Mouse (Mus musculus) lung, adult 18-20 months (tissue): ENCODE data around the gene Pth2.

Experiments
- DNase-seq, 2 experiments: peaks; one replicate each; pipeline ENCODE4 v3.0.0; 2022; ENCODE audit warnings: mixed read lengths in 2 of 2

Gene Pth2

DNA sequence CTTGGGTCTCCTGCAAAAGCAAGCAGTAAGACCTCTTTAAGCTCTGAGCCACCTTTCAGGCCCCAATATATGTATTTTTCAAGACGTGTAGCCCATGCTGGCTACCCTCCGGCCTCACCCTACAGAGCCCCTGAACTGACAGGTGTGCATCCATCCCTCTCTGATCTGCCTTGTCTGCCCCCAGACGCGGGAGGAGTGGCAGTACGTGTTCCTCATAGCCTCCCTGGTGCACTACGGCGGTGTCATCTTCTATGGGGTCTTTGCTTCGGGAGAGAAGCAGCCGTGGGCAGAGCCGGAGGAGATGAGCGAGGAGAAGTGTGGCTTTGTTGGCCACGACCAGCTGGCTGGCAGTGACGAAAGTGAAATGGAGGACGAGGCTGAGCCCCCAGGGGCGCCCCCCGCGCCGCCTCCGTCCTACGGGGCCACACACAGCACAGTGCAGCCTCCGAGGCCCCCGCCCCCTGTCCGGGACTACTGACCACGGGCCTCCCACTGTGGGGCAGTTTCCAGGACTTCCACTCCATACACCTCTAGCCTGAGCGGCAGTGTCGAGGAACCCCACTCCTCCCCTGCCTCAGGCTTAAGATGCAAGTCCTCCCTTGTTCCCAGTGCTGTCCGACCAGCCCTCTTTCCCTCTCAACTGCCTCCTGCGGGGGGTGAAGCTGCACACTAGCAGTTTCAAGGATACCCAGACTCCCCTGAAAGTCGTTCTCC lies 6.1 kb upstream of the Pth2 start:
- DNase-seq = no peak

DNA sequence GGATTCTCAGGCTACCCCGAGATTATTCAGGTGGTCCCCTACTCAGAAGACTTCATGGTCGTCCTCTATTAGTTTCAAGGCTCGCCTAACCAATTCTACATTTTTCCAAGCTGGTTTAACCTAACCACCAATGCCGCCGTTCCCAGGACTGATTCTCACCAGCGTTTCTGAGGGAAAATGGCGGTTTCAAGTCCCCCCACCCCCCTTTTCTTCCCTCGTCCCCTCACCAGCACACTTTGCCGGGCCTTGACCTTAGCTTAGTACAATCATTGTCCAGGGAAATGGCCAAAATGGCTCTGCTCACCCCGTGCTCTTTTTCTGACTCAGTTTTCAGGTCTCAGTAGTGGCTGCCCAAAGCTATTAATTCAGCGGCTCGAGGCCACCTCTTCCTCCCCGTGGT lies 5.4 kb upstream of the Pth2 start:
- DNase-seq = no peak

DNA sequence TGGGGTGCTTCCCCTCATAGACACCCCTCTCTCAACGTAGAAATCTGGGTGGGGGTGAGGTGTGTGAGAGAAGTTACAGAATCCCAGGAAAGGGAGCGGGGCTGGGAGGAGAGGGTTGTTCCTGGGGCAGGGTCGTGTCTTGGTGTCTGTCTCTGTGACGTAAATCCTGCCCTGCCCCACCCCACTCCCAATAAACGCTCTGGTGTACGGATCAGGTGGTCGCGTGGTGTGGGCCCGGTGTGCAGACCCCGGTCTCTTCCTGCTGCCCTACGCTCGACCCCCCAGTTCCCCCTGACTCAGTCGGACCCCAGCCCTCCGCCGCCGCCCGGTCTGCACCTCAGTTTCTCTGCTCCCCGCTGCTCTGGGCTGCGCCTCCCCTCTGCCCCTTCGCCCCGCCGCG lies 4.9 kb upstream of the Pth2 start:
- no peak for DNase-seq

DNA sequence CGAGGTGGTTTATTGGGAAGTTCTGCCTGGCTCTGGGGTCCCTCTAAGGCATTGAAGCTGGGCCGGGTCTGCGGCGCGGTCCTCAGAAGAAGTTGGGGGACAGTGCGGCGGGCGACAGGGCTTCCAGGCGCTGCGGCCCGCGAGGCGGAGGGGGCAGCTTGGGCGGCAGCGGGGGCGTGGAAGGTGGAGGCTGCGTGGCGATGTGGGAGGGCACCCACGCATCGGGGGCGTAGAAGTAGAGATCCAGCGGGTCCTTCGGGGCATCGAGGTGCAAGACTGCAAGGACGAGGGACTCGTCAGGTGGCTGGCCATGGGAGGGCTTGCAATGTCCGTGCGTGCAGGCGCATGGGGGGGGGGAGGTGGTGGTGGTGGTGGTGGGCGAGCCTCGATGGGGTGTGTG lies 4.4 kb upstream of the Pth2 start:
- no peak for DNase-seq

DNA sequence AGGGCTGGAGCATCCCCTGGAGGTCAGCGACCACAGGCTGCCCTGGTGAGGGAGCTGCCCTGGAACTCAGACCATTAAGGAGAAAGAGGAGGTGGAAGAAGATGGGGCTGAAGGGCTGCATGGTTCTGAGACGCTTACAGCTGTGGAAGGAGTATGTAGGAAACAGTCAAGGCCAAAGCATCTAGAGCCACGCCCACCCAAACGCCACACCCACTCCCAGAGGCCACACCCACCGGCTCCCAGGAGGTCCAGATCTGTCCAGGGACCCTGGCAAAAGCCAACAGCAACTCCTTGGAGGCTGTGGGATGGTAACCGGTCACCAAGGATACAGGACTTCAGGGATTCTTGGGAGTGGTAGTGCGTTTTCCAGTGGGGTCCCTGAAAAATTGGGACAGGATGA lies 2.2 kb upstream of the Pth2 start:
- DNase-seq = no peak

DNA sequence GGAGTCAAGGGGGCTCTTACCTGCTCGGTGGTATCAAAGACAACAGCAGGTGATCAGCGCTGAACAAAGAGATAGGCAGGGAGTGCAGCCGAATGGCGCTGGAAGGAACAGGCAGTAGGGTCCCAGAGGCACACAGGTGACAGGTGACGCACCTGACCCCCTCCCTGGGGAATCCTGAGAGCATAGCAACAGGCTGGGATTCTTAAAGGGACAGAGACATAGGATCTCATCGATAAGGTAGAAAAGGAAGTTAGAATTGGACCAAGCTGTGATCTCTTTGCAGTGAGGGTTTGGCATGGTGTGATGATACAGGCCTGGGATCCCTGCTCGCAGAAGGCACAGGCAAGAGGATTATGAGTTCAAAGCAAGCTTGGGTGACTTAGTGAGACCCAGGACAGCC lies 1.3 kb upstream of the Pth2 start, which contains the start of gene Gfy:
TSS of gene Gfy (minus strand) at position 101 of the 400 bp plus-strand sequence.
- DNase-seq = no peak

DNA sequence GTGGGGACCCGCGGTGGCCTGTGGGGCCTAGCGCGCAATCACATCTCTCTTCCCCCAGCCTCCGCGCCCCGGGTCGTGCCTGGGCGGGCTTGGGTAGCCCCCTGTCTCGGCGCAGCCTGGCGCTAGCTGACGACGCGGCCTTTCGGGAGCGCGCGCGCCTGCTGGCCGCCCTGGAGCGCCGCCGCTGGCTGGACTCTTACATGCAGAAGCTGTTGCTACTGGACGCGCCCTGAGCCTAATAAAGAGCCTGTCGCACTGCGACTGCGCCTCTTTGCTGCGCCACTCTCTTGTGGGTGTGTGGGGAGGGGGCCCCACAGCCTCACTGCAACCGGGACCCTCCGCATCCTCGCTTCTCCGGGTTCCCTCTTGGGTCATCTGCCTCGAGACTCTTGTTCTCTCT lies 745 bp downstream of the Pth2 start:
- no peak for DNase-seq

DNA sequence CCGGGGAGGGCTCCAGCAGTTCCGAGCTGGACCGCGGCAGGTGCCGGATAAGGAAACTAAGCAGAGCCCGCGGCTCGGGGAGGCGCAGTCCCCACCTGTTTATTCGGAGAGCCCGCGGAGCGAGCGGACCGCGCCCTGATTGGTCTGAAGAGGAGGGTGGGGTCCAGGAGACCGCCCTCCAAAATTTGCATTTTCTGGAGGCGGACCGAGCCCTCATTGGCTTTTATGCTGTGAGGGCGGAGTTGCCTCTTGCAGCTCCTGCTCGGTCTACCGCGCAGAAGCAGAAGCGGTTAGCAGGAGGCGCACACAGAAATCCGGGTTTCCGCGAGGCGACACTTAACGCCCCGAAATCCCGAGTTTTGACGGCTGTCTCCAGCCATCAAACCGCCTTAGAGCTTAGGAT lies 1.4 kb downstream of the Pth2 start:
- peak; percentile 92 to 94 for DNase-seq

DNA sequence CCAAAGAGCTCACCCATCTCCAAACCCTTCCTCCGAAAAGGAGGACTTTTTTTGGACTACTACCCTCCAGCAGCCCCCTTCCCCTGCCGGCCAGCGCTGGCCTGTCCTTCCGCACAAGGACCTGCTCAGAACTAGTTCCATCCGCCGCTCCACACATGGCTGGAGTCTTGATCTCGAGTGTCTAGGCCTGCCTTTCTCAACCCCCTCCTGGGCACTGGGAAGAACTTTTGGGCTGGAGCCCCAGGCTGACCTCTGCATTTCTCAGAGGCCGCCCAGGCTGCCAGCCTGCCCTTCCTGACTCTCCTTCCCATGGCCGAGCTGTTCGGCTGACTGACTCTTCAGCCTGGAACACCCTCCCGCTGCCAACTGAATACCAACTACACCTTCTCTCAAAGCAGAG lies 1.8 kb downstream of the Pth2 start:
- no peak for DNase-seq

DNA sequence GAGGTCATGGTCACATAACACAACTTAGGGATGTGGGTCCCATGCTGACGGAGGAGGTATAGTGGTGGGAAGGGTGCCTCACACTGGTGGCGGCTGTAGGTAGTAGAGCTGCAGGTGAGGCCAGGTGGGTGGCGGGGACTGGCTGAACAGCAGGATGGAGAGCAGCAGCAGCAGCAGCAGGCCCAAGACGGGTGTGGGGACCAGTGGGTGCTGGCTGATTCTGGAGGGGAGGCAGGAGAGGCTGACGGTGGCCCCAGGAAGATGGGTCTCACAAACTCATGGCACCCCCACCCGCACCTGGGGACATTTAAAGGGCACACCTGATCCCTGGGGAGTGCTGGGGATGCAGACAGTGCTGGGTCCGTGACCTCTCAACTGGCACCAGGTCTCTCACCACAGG lies 2.9 kb downstream of the Pth2 start:
- no peak for DNase-seq

DNA sequence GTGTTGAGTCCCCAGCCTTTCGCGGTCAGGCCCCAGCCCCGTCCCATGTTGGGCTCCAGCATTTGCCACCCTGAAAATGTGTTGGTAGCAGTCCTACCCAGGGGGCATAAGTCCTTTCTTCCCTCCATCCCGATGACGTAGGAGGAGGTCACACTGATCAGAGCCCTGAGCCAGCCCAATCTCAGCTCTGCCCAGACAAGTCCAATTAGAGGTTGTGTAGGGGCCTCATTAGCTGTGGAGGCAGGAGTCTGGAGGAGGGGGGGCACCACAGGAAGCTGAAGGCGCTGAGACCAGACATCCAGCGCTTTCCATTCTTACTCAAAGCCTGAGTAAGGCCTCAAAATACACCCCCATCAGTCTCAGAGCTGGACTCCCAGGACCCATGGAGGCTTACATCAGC lies 5.1 kb downstream of the Pth2 start:
- no peak for DNase-seq

DNA sequence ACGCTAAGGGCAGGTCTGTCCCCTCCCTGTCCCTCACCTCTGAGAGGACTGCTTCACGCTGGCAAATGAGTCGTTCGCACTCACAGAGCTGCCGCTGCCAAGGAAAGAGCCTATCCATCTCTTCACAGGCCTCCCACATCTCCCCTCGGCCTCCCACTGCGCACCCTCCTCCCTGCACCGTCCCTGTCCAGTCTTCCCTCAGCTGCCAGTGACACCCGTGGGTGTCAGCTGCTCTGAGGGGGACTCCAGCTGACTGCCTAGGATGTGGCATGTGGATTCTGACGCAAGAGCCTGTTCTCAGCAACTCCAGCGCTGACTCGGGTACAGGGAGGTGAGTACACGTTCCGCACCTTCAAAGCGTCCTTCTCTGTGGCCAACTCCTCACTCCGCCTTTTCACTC lies 8.8 kb downstream of the Pth2 start:
- no peak for DNase-seq

DNA sequence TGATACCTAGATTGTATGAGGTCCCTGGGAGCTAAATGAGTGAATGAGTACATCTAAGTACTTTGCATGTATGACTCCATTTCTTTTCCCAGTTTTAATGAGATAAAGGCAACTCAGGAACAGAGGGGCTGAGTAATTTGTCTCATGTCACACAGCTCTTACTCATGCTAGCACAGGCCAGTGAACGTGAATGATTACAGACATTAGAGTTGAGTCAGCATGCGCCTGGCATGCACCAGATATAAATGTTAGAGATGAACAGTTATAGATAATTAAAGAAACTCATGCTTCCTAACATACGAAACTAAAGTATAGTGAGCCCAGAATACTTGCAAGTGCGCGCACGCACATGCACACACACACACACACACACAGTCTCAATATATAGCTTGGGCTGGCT lies 9.4 kb downstream of the Pth2 start:
- DNase-seq = no peak

DNA sequence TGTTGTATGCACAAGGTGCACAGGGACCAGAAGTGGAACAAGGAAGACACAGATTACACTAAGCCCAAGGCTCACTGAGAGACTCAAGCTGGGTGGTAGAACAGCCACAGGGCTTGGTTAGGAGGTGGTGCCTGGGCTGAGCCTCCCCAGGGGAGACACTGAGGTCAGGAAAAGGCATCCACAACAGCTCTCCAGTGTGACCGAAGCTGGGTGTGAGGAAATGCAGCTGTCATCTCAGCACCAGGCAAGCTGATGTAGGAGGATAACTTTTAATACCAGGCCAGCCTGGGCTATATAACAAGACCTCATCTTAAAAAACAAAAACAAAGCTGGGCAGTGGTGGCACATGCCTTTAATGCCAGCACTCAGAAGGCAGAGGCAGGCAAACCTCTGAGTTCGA lies 10.4 kb downstream of the Pth2 start:
- DNase-seq = no peak

DNA sequence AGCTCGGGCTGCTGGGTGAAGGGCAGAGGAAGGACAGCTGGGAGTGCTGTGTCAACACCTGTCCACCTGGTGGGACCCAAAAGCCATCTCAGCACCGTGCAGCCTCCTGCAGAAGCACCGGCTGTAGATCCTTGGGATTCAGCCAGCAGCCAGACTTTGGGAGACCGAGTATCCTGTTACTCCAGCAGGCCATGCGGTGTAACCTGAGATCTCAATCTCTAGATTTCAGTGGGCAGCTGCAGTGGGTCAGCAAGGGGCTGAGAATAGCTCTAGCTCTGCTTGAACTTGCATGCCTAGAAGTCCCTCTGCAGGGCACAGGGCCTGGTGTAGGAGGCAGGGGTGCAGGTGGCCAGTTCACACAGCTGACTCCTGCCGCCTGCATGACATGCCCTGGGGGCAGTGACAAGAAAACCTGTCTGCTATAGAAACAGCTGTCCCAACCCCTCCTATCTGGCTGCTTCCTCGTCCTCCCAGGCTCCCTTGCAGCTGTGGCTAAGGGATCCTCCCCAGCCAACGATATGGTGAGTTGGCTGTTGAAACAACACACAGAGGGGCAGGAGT lies 11.1 kb downstream of the Pth2 start:
- no peak for DNase-seq

DNA sequence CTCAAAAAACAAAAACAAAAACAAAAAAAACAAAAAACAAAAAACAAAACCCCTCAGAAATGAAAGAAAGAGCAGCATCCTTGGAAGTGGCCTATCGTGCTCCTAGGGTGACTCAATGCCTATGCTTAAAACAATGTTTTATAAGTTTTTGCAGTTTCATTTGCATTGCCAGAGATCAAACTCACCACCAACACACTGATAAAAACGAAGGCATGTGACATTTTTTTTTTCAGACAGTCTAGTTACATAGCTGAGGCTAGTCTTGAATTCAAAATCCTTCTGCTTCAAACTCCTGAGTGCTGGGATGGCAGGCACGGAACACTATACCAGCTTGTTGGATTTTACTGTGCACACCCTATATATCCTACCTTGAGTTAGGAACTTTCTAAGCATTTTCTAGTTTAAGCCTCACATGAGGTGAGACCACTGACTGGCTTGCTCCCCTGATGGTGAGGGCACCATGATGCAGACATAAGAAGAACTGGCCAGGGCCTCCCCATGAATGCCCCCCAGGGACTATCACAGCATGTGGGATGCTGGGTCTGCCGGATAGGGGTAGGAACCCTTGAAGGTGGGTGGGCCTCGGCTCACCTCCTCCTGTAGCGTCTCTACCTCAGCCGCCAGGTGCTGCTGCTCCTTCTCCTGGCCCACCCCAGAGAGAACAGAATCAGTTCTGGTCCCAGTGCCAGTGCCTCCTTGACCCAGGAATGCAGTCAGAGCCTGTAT lies 12.0 kb downstream of the Pth2 start:
- no peak for DNase-seq

DNA sequence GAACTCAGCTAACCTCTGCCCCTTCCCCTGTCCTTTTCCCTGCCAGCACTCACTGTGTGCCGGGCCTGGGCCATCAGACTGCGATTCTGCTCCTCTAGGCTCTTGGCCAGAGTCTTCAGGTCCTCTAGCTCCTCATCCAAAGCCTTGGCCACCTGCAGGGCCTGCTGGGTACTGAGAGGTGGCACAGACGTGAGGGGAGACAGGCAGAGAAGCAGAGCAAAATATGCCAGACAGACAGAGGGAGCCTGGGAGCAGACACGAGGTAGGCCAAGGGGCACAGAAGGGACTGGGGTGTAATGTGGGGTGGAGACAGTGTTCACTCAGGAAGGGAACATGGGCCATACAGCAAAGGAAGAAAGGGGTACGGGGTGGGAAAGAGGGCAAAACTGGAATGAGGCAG lies 12.6 kb downstream of the Pth2 start:
- no peak for DNase-seq

DNA sequence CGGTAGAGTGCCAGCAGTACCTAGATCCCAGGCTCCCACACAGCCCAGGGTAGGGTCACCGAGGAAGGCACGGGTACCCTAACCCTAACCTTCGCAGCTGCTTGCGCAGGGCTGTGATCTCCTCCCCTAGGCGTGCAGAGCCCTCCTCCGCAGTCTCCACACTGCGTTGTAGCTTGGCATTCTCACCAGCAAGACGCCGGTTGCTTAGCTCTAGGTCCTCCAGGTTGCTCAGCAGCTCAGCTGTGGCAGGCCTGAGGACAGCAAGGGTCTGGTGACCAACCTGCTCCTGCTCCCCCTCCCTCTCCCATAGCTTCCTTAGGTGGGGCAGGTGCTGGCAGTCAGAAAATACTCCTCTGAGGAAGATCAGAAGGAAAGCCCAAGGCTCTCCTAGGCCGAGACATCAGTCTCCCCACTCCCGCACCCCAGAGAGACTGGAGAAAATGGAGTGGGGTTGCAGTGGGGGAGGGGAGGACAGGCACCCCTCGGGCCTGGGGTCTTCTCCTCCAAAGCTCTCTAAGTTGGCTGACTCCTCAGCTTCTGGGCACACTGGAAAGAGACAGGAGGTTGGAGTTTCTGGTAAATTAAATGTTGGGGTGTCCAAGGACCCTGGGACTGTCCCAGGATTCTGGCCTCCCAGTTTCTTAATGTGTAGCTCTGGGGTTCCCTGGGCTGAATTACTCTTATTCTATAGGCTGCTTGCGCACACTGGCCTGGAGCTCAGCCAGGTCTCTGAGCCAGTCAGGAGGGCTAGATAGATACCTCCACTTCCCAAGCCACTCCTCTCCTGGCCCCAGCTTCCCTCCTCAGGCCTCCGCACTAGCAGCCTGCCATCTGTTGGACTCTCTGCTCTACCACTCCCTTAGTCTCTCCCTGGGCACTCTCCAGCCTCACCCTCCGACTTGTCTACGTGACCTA lies 13.3 kb downstream of the Pth2 start:
- peak in 1 of 2 experiments; percentile 16 for DNase-seq

DNA sequence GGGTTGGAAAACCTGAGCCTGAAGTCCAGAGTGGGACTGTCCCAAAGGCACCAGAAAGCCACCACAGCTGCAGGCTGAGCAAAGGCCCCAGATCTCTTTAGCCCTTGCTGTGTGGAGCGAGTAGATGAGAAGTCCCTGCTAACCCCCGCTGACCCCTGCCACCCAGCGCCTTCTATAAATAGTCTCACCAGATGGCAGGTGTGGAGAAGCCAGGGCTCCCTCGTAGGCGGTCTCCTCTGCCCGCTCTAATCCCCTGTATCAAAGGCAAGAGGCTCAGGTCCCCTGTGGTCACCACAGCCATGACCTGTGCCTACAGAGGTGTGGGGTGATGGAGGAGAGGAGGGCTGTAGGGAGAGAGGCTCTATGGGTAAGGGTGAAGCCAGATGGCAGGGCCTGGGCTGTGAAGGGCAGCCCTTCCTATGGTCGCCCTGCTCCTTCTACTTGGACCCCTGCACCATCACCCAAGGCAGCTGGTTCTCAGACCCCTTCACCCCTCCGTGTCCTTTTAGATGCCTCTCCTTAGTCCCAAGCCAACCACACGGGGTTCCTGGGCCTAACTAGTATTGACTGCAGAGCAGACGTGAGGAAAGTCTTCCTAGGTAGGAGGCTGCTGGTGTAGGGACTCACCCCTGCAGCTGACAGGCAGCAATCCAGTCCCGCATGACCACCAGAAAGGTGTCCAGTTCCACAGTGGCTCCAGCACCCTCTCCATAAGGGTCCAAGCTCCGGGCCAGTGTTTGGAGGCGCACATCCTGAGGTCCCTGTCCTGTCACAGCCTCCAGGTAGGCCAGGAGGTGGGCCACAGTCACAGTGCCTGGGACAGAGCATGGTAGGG lies 14.8 kb downstream of the Pth2 start:
- DNase-seq = no peak

DNA sequence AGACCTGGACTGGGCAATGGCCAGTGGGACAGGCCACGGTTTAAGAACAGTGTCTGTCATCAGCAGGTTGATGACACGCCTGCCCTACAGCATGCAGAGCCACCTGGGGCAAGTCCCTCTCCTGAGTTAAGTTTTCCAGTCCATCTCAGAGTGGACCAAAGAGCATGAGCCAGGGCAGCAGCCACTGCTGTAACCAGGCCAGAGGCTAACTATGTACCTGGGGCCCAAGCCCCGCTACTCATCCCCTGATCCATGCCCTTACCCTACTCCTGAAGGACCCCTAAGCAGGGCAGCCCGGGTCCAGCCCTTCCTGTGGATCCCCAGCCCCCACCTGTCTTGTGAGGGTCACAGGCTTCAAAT lies 15.4 kb downstream of the Pth2 start:
- DNase-seq = no peak

DNA sequence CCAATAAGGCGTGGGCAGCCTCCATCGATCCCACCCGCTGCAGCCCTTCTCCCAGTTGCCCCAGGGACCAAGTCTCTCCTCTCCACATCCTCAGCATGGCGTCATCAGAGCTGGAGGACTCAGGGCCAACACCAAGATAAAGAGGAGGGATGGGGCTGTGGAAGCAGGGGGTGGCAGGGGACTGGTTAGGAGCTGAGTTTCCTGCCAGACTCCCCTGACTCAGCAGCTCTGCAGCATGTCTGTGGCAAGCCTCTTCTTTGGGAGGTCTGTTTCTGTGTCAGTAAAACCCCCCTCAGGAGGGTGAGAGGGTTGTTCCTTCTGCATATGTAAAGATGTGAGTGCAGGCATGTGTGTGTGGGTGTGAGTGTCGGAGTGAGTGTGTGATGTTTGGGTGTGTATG lies 16.2 kb downstream of the Pth2 start:
- DNase-seq = no peak

DNA sequence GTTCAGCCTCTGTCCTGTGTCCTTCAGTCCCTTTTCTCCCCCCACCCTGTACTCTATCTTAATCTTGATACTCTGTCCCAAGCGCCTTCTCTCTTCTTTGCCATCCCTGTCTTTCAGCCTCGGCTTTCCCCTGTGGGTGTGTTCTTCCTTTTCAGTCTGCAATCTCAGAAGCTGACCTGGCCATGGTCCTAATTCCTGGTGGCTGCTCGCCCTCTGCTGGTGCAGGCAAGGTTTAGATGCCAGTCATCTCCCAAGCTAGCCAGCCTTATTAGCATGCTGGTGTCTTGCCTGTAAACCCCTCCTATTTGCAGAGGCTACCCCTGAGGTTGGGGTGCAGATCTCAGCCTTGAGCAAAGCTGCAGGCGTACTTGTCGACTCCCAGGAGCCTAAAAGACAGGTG lies 17.6 kb downstream of the Pth2 start:
- peak; percentile 71 to 78 for DNase-seq
